Mouse (Mus musculus): ENCODE data around the gene Ramp1. TPM values are rescaled to one million over a fixed set of nuclear protein-coding genes. Genes with fewer than 3 reads are reported as not detected.

The Ramp1 gene
- polyA plus RNA-seq, 1 experiment from 2014 or later: 8.6 TPM

DNA sequence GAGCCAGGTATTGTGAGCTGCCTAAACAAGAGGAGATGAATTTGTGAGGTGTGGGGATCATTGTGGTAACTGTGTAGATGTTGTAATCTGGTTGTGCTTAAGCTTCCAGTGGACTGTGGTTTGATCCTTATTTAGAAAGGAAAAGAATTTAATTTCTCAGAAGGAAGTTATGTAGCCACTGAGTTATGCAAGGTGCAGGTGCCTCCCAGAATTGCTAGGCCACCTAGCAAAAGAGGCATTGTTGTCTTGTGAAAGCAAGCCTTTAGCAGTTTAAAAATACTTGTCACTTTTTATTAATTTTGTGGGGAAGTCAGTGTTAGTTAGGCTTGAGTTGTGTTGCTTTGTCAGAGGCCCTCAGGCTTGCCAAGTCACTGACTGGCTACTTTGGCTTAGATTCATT lies 78.3 kb downstream of the Ramp1 start:
- Histone ChIP-seq H3K36me3 (ENCODE audit: control insufficient read depth, insufficient read depth, low read length) (no peaks in the 10 kb centered on the region), H3K9ac (ENCODE audit: low read length) (no peak overlapping the region), H3K9me3 (replicated peaks; ENCODE audit: control insufficient read depth, low read length) (no peaks in the 10 kb centered on the region), H3K4me2 (ENCODE audit: low read depth, low read length) (no peak overlapping the region), H3K27ac (ENCODE audit: low read length) (no peak overlapping the region), H3K4me3 (replicated peaks; ENCODE audit: low read length) (no peak overlapping the region), H3K27me3 (ENCODE audit: control insufficient read depth, insufficient read depth, low read length) (no peaks in the 10 kb centered on the region), H3K4me1 (ENCODE audit: control insufficient read depth, insufficient read depth, low read length) (peaks cover 14% of the 10 kb centered on the region)
- ATAC-seq (ENCODE audit: insufficient read depth, low FRiP score): no peak

DNA sequence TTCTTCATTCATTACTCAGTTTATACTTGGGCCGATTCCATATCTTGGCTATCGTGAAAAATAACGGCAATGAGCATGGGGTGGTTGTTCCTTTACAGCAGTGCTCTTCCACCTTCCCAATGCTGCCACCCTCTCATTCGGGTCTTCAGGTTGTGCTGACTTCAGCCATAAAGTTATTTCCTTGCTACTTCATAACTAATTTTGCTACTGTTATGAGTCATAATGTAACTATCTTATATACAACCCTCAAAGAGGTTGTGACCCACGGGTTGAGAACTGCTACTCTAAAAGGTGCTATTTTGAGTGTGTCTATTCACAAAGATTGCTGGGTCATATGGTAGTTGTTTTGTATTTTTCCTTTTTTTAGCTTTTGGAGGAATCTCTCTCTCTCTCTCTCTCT lies 80.2 kb downstream of the Ramp1 start:
- no peak for ATAC-seq (ENCODE audit: insufficient read depth, low FRiP score)
- no peak overlapping the region for H3K4me2 ChIP-seq (ENCODE audit: low read depth, low read length)
- H3K9me3 ChIP-seq (replicated peaks; ENCODE audit: control insufficient read depth, low read length): no peaks in the 10 kb centered on the region
- 86% methylated on average over 5 of the region's 5 CpGs for WGBS
- H3K27me3 ChIP-seq (ENCODE audit: control insufficient read depth, insufficient read depth, low read length): no peaks in the 10 kb centered on the region
- H3K9ac ChIP-seq (ENCODE audit: low read length): no peak overlapping the region
- H3K4me1 ChIP-seq (ENCODE audit: control insufficient read depth, insufficient read depth, low read length): peaks cover 14% of the 10 kb centered on the region
- H3K4me3 ChIP-seq (replicated peaks; ENCODE audit: low read length): no peak overlapping the region
- H3K27ac ChIP-seq (ENCODE audit: low read length): no peak overlapping the region
- no peaks in the 10 kb centered on the region for H3K36me3 ChIP-seq (ENCODE audit: control insufficient read depth, insufficient read depth, low read length)

GRCm38 (mm10) chr1:91262508-91262907 lies 82.9 kb downstream of the Ramp1 start:
- no peak overlapping the region for H3K9ac ChIP-seq (ENCODE audit: low read length)
- no peaks in the 10 kb centered on the region for H3K9me3 ChIP-seq (replicated peaks; ENCODE audit: control insufficient read depth, low read length)
- ATAC-seq (ENCODE audit: insufficient read depth, low FRiP score): no peak
- no peak overlapping the region for H3K4me2 ChIP-seq (ENCODE audit: low read depth, low read length)
- H3K27me3 ChIP-seq (ENCODE audit: control insufficient read depth, insufficient read depth, low read length): no peaks in the 10 kb centered on the region
- H3K36me3 ChIP-seq (ENCODE audit: control insufficient read depth, insufficient read depth, low read length): no peaks in the 10 kb centered on the region
- no peak overlapping the region for H3K27ac ChIP-seq (ENCODE audit: low read length)
- 84% methylated on average over 7 of the region's 7 CpGs for WGBS
- no peak overlapping the region for H3K4me3 ChIP-seq (replicated peaks; ENCODE audit: low read length)
- peaks cover 10% of the 10 kb centered on the region for H3K4me1 ChIP-seq (ENCODE audit: control insufficient read depth, insufficient read depth, low read length)

DNA sequence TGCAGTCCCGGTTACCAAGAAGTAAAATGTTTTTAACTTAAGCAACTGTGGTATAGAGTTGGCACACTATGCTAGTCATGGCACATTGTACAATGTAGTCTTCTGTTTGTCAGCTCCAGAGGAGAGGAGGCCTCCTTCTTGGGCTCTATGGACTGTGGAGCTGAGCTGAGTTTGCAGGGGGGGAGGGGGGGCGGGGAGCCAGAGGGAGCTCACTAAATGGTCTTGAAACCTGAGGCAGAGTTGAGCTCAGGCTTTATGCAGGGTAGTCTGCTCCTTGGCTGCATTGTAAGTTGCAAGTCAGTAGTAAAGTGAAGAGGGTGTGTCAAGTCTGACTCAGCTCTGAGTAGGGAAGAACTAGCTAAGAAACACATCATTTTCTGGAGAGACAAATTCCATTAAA lies 92.6 kb downstream of the Ramp1 start:
- Histone ChIP-seq H3K27me3 (ENCODE audit: control insufficient read depth, insufficient read depth, low read length) (no peaks in the 10 kb centered on the region), H3K4me3 (replicated peaks; ENCODE audit: low read length) (no peak overlapping the region), H3K4me1 (ENCODE audit: control insufficient read depth, insufficient read depth, low read length) (0 out of 2 replicates have a peak, but pooled peaks cover 3% of the 10 kb centered on the region), H3K9ac (ENCODE audit: low read length) (no peak overlapping the region), H3K4me2 (ENCODE audit: low read depth, low read length) (no peak overlapping the region), H3K36me3 (ENCODE audit: control insufficient read depth, insufficient read depth, low read length) (peaks cover 8% of the 10 kb centered on the region), H3K9me3 (replicated peaks; ENCODE audit: control insufficient read depth, low read length) (no peaks in the 10 kb centered on the region), H3K27ac (ENCODE audit: low read length) (no peak overlapping the region)
- no peak for ATAC-seq (ENCODE audit: insufficient read depth, low FRiP score)
- WGBS: 77% methylated on average over 2 of the region's 2 CpGs

Other genes starting within 250 kb of the Ramp1 start
- not detected in 2 replicates for gene Prlh, start 226.7 kb upstream of the Ramp1 start, polyA plus RNA-seq (2015; fragmentation: Nextera tagmentation; extraction: Ambion mirVana)
- 10.0 and 12.1 TPM in 2 replicates for gene Rab17, start 210.2 kb upstream of the Ramp1 start, polyA plus RNA-seq (2015; fragmentation: Nextera tagmentation; extraction: Ambion mirVana)
- 85.4 and 88.0 TPM in 2 replicates for gene Lrrfip1, start 181.1 kb upstream of the Ramp1 start, polyA plus RNA-seq (2015; fragmentation: Nextera tagmentation; extraction: Ambion mirVana)
- 0.35 and 0.45 TPM in 2 replicates for gene Rbm44, start 34.7 kb upstream of the Ramp1 start, polyA plus RNA-seq (2015; fragmentation: Nextera tagmentation; extraction: Ambion mirVana)
- gene Ube2f, start 70.5 kb downstream of the Ramp1 start, polyA plus RNA-seq (2015; fragmentation: Nextera tagmentation; extraction: Ambion mirVana): 66.6 and 69.3 TPM in 2 replicates
- 18.1 and 18.2 TPM in 2 replicates for gene Scly, start 118.5 kb downstream of the Ramp1 start, polyA plus RNA-seq (2015; fragmentation: Nextera tagmentation; extraction: Ambion mirVana)
- 0.03 TPM in 1 of 2 replicates, not detected in the other for gene Espnl, start 142.3 kb downstream of the Ramp1 start, polyA plus RNA-seq (2015; fragmentation: Nextera tagmentation; extraction: Ambion mirVana)
- gene Klhl30, start 171.2 kb downstream of the Ramp1 start, polyA plus RNA-seq (2015; fragmentation: Nextera tagmentation; extraction: Ambion mirVana): 0.37 and 2.6 TPM in 2 replicates
- 2.1 and 3.6 TPM in 2 replicates for gene Erfe, start 186.6 kb downstream of the Ramp1 start, polyA plus RNA-seq (2015; fragmentation: Nextera tagmentation; extraction: Ambion mirVana)
- 113 and 115 TPM in 2 replicates for gene Ilkap, start 219.0 kb downstream of the Ramp1 start, polyA plus RNA-seq (2015; fragmentation: Nextera tagmentation; extraction: Ambion mirVana)
- gene Hes6, start 234.2 kb downstream of the Ramp1 start, polyA plus RNA-seq (2015; fragmentation: Nextera tagmentation; extraction: Ambion mirVana): 58.6 and 67.2 TPM in 2 replicates